Mouse (Mus musculus): Measurements from ENCODE around the gene Mymx.

DNA sequence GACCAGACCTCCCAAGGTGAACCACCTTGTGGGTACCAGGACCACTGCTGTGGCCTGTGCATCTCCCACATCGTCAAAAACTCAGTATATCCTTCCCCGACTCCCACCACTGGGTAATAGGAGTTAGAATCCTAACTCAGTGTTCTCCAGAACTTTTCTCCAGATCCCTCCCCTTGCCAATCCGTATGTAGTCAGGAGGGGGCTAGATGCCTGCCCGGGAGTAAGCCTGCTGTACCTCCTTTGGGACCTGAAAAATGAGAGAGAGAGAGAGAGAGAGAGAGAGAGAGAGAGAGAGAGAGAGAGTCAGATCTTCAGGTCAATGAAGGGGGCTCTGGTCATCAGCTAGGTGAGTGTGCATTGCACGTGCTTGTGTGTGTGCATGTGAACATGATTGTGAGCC lies 32.1 kb upstream of the Mymx start:
- TF ChIP-seq CTCF (IDR thresholded peaks at IDR 0.05; ENCODE audit: insufficient read depth, low read depth, low read length) (no peak), POLR2A (IDR thresholded peaks at IDR 0.05; ENCODE audit: insufficient read depth, low read depth, low read length) (no peak)
